Mouse (Mus musculus): ENCODE results near the gene Lsm10. TPM values are rescaled to one million over a fixed set of nuclear protein-coding genes. Genes with fewer than 3 reads are reported as not detected.
"Not testable (repeated sequence)": the region's sequence is repeated elsewhere in the genome, so short reads cannot be mapped to it uniquely, and the experiment has no call there.

The Lsm10 gene
- polyA plus RNA-seq, 1 experiment from 2014 or later: 51.6 TPM

- Histone ChIP-seq H3K9me3 (replicated peaks) (no peaks in the 10 kb centered on the region), H3K4me1 (no peaks in the 10 kb centered on the region), H3K27me3 (replicated peaks) (no peaks in the 10 kb centered on the region), H3K36me3 (peaks cover 36% of the 10 kb centered on the region), H3K27ac (replicated peaks) (no peak overlapping the region), H3K4me2 (no peak overlapping the region), H3K9ac (replicated peaks) (no peak overlapping the region), H3K4me3 (replicated peaks) (no peak overlapping the region)
- 87% methylated on average over 6 of the region's 6 CpGs for WGBS
- no peak for ATAC-seq (ENCODE audit: low FRiP score)
Measured at GRCm38 (mm10) chr4:126077833-126078232, 18.6 kb upstream of the Lsm10 start.

- Histone ChIP-seq H3K27ac (replicated peaks) (no peak overlapping the region), H3K27me3 (replicated peaks) (no peaks in the 10 kb centered on the region), H3K9ac (replicated peaks) (no peak overlapping the region), H3K9me3 (replicated peaks) (no peaks in the 10 kb centered on the region), H3K4me1 (no peaks in the 10 kb centered on the region), H3K4me3 (replicated peaks) (no peak overlapping the region), H3K36me3 (peaks cover 44% of the 10 kb centered on the region), H3K4me2 (no peak overlapping the region)
- 82% methylated on average over 4 of the region's 4 CpGs for WGBS
- no peak for ATAC-seq (ENCODE audit: low FRiP score)
Measured at GRCm38 (mm10) chr4:126079266-126079665, 17.2 kb upstream of the Lsm10 start.

- Histone ChIP-seq H3K9ac (replicated peaks) (no peak overlapping the region), H3K9me3 (replicated peaks) (no peaks in the 10 kb centered on the region), H3K27ac (replicated peaks) (no peak overlapping the region), H3K27me3 (replicated peaks) (no peaks in the 10 kb centered on the region), H3K4me2 (no peak overlapping the region), H3K36me3 (peaks cover 36% of the 10 kb centered on the region), H3K4me3 (replicated peaks) (no peak overlapping the region), H3K4me1 (no peaks in the 10 kb centered on the region)
- no peak for ATAC-seq (ENCODE audit: low FRiP score)
- WGBS: 98% methylated on average over 1 of the region's 1 CpGs
Measured at GRCm38 (mm10) chr4:126081601-126082000, 14.8 kb upstream of the Lsm10 start.

- no peaks in the 10 kb centered on the region for H3K27me3 ChIP-seq (replicated peaks)
- H3K4me1 ChIP-seq: no peaks in the 10 kb centered on the region
- H3K9ac ChIP-seq (replicated peaks): no peak overlapping the region
- H3K4me2 ChIP-seq: no peak overlapping the region
- peaks cover 39% of the 10 kb centered on the region for H3K36me3 ChIP-seq
- 94% methylated on average over 9 of the region's 9 CpGs for WGBS
- H3K4me3 ChIP-seq (replicated peaks): no peak overlapping the region
- ATAC-seq (ENCODE audit: low FRiP score): no peak
- no peak overlapping the region for H3K27ac ChIP-seq (replicated peaks)
- H3K9me3 ChIP-seq (replicated peaks): no peaks in the 10 kb centered on the region
Measured at GRCm38 (mm10) chr4:126083021-126083420, 13.4 kb upstream of the Lsm10 start.

- no peak for ATAC-seq (ENCODE audit: low FRiP score)
- peaks cover 48% of the 10 kb centered on the region for H3K36me3 ChIP-seq
- no peaks in the 10 kb centered on the region for H3K4me1 ChIP-seq
- WGBS: 79% methylated on average over 8 of the region's 8 CpGs
- no peak overlapping the region for H3K4me3 ChIP-seq (replicated peaks)
- H3K27me3 ChIP-seq (replicated peaks): no peaks in the 10 kb centered on the region
- no peak overlapping the region for H3K27ac ChIP-seq (replicated peaks)
- H3K4me2 ChIP-seq: no peak overlapping the region
- no peak overlapping the region for H3K9ac ChIP-seq (replicated peaks)
- no peaks in the 10 kb centered on the region for H3K9me3 ChIP-seq (replicated peaks)
Measured at GRCm38 (mm10) chr4:126084382-126084781, 12.0 kb upstream of the Lsm10 start.

- Histone ChIP-seq H3K4me1 (no peaks in the 10 kb centered on the region), H3K27ac (replicated peaks) (0 out of 2 replicates have a peak overlapping the region, but pooled peaks have one; percentile 19), H3K27me3 (replicated peaks) (no peaks in the 10 kb centered on the region), H3K9ac (replicated peaks) (no peak overlapping the region), H3K9me3 (replicated peaks) (no peaks in the 10 kb centered on the region), H3K4me3 (replicated peaks) (no peak overlapping the region), H3K4me2 (no peak overlapping the region), H3K36me3 (peaks cover 43% of the 10 kb centered on the region)
- peak; percentile 79 for ATAC-seq (ENCODE audit: low FRiP score)
- WGBS: 31% methylated on average over 7 of the region's 7 CpGs
Measured at GRCm38 (mm10) chr4:126085996-126086576, 10.3 kb upstream of the Lsm10 start.

- Histone ChIP-seq H3K27ac (replicated peaks) (no peak overlapping the region), H3K9ac (replicated peaks) (no peak overlapping the region), H3K4me2 (no peak overlapping the region), H3K27me3 (replicated peaks) (no peaks in the 10 kb centered on the region), H3K4me1 (no peaks in the 10 kb centered on the region), H3K9me3 (replicated peaks) (no peaks in the 10 kb centered on the region), H3K4me3 (replicated peaks) (no peak overlapping the region), H3K36me3 (peaks cover 12% of the 10 kb centered on the region)
- WGBS: 83% methylated on average over 7 of the region's 7 CpGs
- ATAC-seq (ENCODE audit: low FRiP score): no peak
Measured at GRCm38 (mm10) chr4:126090101-126090847, 6.1 kb upstream of the Lsm10 start.

GRCm38 (mm10) chr4:126090848-126091124 lies 5.6 kb upstream of the Lsm10 start:
- H3K36me3 ChIP-seq: peaks cover 12% of the 10 kb centered on the region
- H3K4me1 ChIP-seq: no peaks in the 10 kb centered on the region
- 87% methylated on average over 4 of the region's 4 CpGs for WGBS
- H3K9me3 ChIP-seq (replicated peaks): no peaks in the 10 kb centered on the region
- H3K9ac ChIP-seq (replicated peaks): no peak overlapping the region
- H3K4me3 ChIP-seq (replicated peaks): no peak overlapping the region
- no peak overlapping the region for H3K27ac ChIP-seq (replicated peaks)
- ATAC-seq (ENCODE audit: low FRiP score): no peak
- no peak overlapping the region for H3K4me2 ChIP-seq
- no peaks in the 10 kb centered on the region for H3K27me3 ChIP-seq (replicated peaks)

- 86% methylated on average over 8 of the region's 8 CpGs for WGBS
- ATAC-seq (ENCODE audit: low FRiP score): no peak
Measured at GRCm38 (mm10) chr4:126091873-126092272, 4.5 kb upstream of the Lsm10 start.

GRCm38 (mm10) chr4:126095622-126096430 lies 597 bp upstream of the Lsm10 start:
- not testable (repeated sequence) for ATAC-seq (ENCODE audit: low FRiP score); H3K9me3 ChIP-seq (replicated peaks); H3K9ac ChIP-seq (replicated peaks); H3K27me3 ChIP-seq (replicated peaks); H3K36me3 ChIP-seq
- peak overlapping the region; percentile 90; the same call in 1 of the 2 replicates for H3K27ac ChIP-seq (replicated peaks)
- 58% methylated on average over 14 of the region's 14 CpGs for WGBS
- peak overlapping the region; percentile 65 for H3K4me2 ChIP-seq
- peak overlapping the region; percentile 65 for H3K4me3 ChIP-seq (replicated peaks)
- H3K4me1 ChIP-seq: peaks cover 18% of the 10 kb centered on the region

More at GRCm38 (mm10) chr4:126091873-126092272, 4.5 kb upstream of the Lsm10 start:
- peaks cover 3% of the 10 kb centered on the region for H3K4me1 ChIP-seq
- H3K27ac ChIP-seq (replicated peaks): no peak overlapping the region
- no peak overlapping the region for H3K4me3 ChIP-seq (replicated peaks)
- no peak overlapping the region for H3K4me2 ChIP-seq
- no peaks in the 10 kb centered on the region for H3K9me3 ChIP-seq (replicated peaks)
- H3K27me3 ChIP-seq (replicated peaks): no peaks in the 10 kb centered on the region
- H3K9ac ChIP-seq (replicated peaks): no peak overlapping the region
- peaks cover 12% of the 10 kb centered on the region for H3K36me3 ChIP-seq

GRCm38 (mm10) chr4:126097711-126098253 lies 1.4 kb downstream of the Lsm10 start:
- H3K36me3 ChIP-seq: no peaks in the 10 kb centered on the region
- ATAC-seq (ENCODE audit: low FRiP score): no peak
- H3K27ac ChIP-seq (replicated peaks): no peak overlapping the region
- H3K27me3 ChIP-seq (replicated peaks): no peaks in the 10 kb centered on the region
- no peak overlapping the region for H3K4me2 ChIP-seq
- H3K4me3 ChIP-seq (replicated peaks): no peak overlapping the region
- H3K9me3 ChIP-seq (replicated peaks): no peaks in the 10 kb centered on the region
- peaks cover 28% of the 10 kb centered on the region for H3K4me1 ChIP-seq
- WGBS: 95% methylated on average over 20 of the region's 20 CpGs
- H3K9ac ChIP-seq (replicated peaks): no peak overlapping the region
